Mouse (Mus musculus) heart, postnatal 0 days (tissue): ENCODE data around the gene Magi2.

ENCODE experiments used
- CTCF ChIP-seq: IDR thresholded peaks from 2 replicates; pipeline ENCODE4 v1.5.1; 2016; ENCODE audit warnings: antibody characterized with exemption, control low read depth, low read depth
- EP300 ChIP-seq: IDR thresholded peaks from 2 replicates; pipeline ENCODE4 v1.6.1; 2016; ENCODE audit warnings: antibody characterized with exemption, low read depth

GRCm38 (mm10) chr5:20010210-20010609, 783.4 kb downstream of the Magi2 start:
- no peak for TF ChIP-seq CTCF
- no peak for TF ChIP-seq EP300
